8 mouse cellular contexts compared by ENCODE assay signal in the genomic region with DNA sequence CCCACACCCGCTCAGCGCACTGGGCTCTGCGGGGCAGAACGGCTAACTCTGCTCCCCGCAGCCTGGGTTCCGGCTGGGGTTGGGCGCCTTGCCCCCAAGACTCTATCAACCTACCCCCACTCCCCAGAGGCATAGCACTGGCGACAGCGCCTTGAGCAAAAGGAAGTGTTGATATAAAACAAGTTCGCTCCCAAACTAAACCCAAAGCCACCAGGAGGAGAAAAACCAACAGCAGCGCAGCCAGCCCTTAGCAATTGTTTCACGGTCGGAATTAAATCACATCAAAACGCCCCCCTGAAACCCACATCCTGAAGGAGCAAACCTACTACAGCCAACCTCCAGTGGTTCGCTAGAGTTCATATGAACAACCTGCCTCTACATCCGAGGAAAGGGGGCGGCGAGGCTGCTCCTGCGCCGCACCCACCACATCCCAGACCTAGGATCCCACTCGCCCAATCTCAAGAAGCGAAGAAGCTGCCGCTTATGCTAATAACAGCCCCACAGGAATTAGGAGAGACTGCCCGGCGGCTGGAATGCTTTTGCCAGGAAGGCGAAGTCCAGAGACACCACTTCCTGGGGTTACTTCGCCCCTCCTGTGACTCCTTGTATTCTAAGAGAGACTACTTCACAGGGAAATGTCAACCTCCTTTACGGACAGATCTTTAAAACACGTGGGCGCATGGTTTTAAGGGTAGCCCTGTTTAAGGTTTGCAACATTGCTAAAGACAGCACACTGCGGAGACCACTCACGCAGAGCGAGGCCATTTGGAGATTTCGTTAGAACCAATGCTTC. TPM values are rescaled to one million over a fixed set of nuclear protein-coding genes. Genes with fewer than 3 reads are reported as not detected.
DNase-seq lines count a peak whose midpoint lies in the region; ATAC-seq and TF ChIP-seq lines count a peak whose summit lies in the region.

No protein-coding gene starts in this region.

- DNase-seq in Muller cell, postnatal 12 days (ENCODE audit: inconsistent ontology term), result peak; percentile 8
- DNase-seq in forelimb bud, embryonic 11.5 days (ENCODE audit: low read depth, low spot score), result peak; percentile 29
- DNase-seq in midbrain, embryonic 14.5 days, result peak; percentile 65
- DNase-seq in ovary, postnatal 36 days (ENCODE audit: low spot score), result no peak
- no peak for DNase-seq in adrenal gland, postnatal 10 days
- no peak for DNase-seq in gastrocnemius, postnatal 14 days

- no peaks in the 10 kb centered on the region for H3K9me3 ChIP-seq in intestine, embryonic 15.5 days
- no peaks in the 10 kb centered on the region for H3K9me3 ChIP-seq in intestine, postnatal 0 days (ENCODE audit: control insufficient read depth)
- no peaks in the 10 kb centered on the region for H3K9me3 ChIP-seq in midbrain, embryonic 14.5 days (ENCODE audit: control insufficient read depth, low read length)

- intact Hi-C loops in gastrocnemius, postnatal 14 days (cut with DNase I; ENCODE audit: low total_unique reads), result no loop called here

- TF ChIP-seq CTCF in intestine, postnatal 0 days (IDR thresholded peaks at IDR 0.05; ENCODE audit: low read depth), result no peak

- H3K4me1 ChIP-seq in intestine, embryonic 15.5 days (replicated peaks), result peaks cover 42% of the 10 kb centered on the region
- H3K4me1 ChIP-seq in intestine, postnatal 0 days (replicated peaks; ENCODE audit: control insufficient read depth, insufficient read depth, low read length), result 0 out of 2 replicates have a peak, but pooled peaks cover 4% of the 10 kb centered on the region
- peaks cover 25% of the 10 kb centered on the region for H3K4me1 ChIP-seq in midbrain, embryonic 14.5 days (ENCODE audit: control insufficient read depth, insufficient read depth, low read length)

- peaks cover 86% of the 10 kb centered on the region for H3K27me3 ChIP-seq in intestine, embryonic 15.5 days (replicated peaks)
- peaks cover 89% of the 10 kb centered on the region for H3K27me3 ChIP-seq in intestine, postnatal 0 days (replicated peaks; ENCODE audit: control insufficient read depth, insufficient read depth, low read length)
- H3K27me3 ChIP-seq in midbrain, embryonic 14.5 days (ENCODE audit: control insufficient read depth, insufficient read depth, low read length), result peaks cover 18% of the 10 kb centered on the region; the same call in 1 of the 2 replicates

- no peaks in the 10 kb centered on the region for H3K36me3 ChIP-seq in intestine, embryonic 15.5 days
- H3K36me3 ChIP-seq in intestine, postnatal 0 days (ENCODE audit: control insufficient read depth, insufficient read depth), result no peaks in the 10 kb centered on the region
- H3K36me3 ChIP-seq in midbrain, embryonic 14.5 days (ENCODE audit: control insufficient read depth, insufficient read depth, low read length), result no peaks in the 10 kb centered on the region

- H3K9ac ChIP-seq in intestine, embryonic 15.5 days, result no peak overlapping the region
- no peak overlapping the region for H3K9ac ChIP-seq in intestine, postnatal 0 days (ENCODE audit: low read depth, low read length)
- peak overlapping the region; percentile 23; the same call in 1 of the 2 replicates for H3K9ac ChIP-seq in midbrain, embryonic 14.5 days (replicated peaks; ENCODE audit: low read length)

- no peak overlapping the region for H3K4me2 ChIP-seq in intestine, embryonic 15.5 days (replicated peaks)
- H3K4me2 ChIP-seq in intestine, postnatal 0 days (replicated peaks; ENCODE audit: low read depth), result no peak overlapping the region
- peak overlapping the region; percentile 65 for H3K4me2 ChIP-seq in midbrain, embryonic 14.5 days (ENCODE audit: low read length)

- no peak for ATAC-seq in intestine, embryonic 15.5 days
- ATAC-seq in intestine, postnatal 0 days, result no peak
- ATAC-seq in midbrain, embryonic 14.5 days (ENCODE audit: low FRiP score, low TSS enrichment), result no peak

- H3K4me3 ChIP-seq in intestine, embryonic 15.5 days (replicated peaks), result peak overlapping the region; percentile 41; the same call in 1 of the 2 replicates
- H3K4me3 ChIP-seq in intestine, postnatal 0 days (ENCODE audit: low read depth, low read length), result no peak overlapping the region; the same call in 1 of the 2 replicates
- H3K4me3 ChIP-seq in midbrain, embryonic 14.5 days (replicated peaks; ENCODE audit: low read depth, low read length), result peak overlapping the region; percentile 33

- 1% methylated on average over 34 of the region's 34 CpGs for WGBS in intestine, embryonic 15.5 days
- 2% methylated on average over 34 of the region's 34 CpGs for WGBS in intestine, postnatal 0 days
- 1% methylated on average over 34 of the region's 34 CpGs for WGBS in midbrain, embryonic 14.5 days

- H3K27ac ChIP-seq in intestine, embryonic 15.5 days, result no peak overlapping the region
- H3K27ac ChIP-seq in intestine, postnatal 0 days (ENCODE audit: low read depth, low read length), result no peak overlapping the region
- H3K27ac ChIP-seq in midbrain, embryonic 14.5 days (replicated peaks; ENCODE audit: low read depth, low read length), result peak overlapping the region; percentile 80

RNA-seq across cellular contexts. Expression of gene Lef1, which starts 2.8 kb away (rescaled TPM):
- polyA plus RNA-seq in intestine, embryonic 15.5 days (2015; fragmentation: Nextera tagmentation; extraction: Ambion mirVana), result 0.62 and 1.4 TPM in 2 replicates
- polyA plus RNA-seq in intestine, postnatal 0 days (2015; fragmentation: Nextera tagmentation; extraction: Ambion mirVana), result 0.25 and 0.27 TPM in 2 replicates
- 75.4 and 93.8 TPM in 2 replicates for polyA plus RNA-seq in midbrain, embryonic 14.5 days (2014; fragmentation: Nextera tagmentation; extraction: Ambion mirVana)
- total RNA-seq in adrenal gland, postnatal 10 days (2021), result 1 to 10 TPM; 9.8 TPM
- total RNA-seq in gastrocnemius, postnatal 14 days (2021), result under 1 TPM; 0.16 to 0.41 TPM

Comparison
In these comparisons a context has a peak if more than half of its experiments do, and no peak if none do; other contexts are left out.
1. DNase-seq: peak in Muller cell, postnatal 12 days (single experiment), forelimb bud, embryonic 11.5 days (single experiment) and midbrain, embryonic 14.5 days (single experiment); none in ovary, postnatal 36 days (single experiment), adrenal gland, postnatal 10 days (single experiment) and gastrocnemius, postnatal 14 days (single experiment).
2. RNA of gene Lef1, which starts 2.8 kb away (polyA plus RNA-seq): 75.4 to 93.8 TPM in midbrain, embryonic 14.5 days; 0.62 to 1.4 TPM in intestine, embryonic 15.5 days and 0.25 to 0.27 TPM in intestine, postnatal 0 days; every median in the first group is over 10 times any median in the second.